Mouse (Mus musculus): ENCODE measurements around the gene Slc22a8. TPM values are rescaled to one million over a fixed set of nuclear protein-coding genes. Genes with fewer than 3 reads are reported as not detected.

Slc22a8 gene
- polyA plus RNA-seq, 1 experiment: 0.38 TPM

- Histone ChIP-seq H3K4me1 (replicated peaks; ENCODE audit: control insufficient read depth, insufficient read depth, low read length) (peaks cover 2% of the 10 kb centered on the region; the same call in 1 of the 2 replicates), H3K4me3 (ENCODE audit: control insufficient read depth, insufficient read depth, low read length) (no peak overlapping the region), H3K27ac (ENCODE audit: control insufficient read depth, insufficient read depth, low read length) (no peak overlapping the region), H3K27me3 (ENCODE audit: control insufficient read depth, insufficient read depth, low read length) (no peaks in the 10 kb centered on the region), H3K36me3 (ENCODE audit: control insufficient read depth, insufficient read depth, low read length) (no peaks in the 10 kb centered on the region)
- no peak for DNase-seq
- no peak for TF ChIP-seq POLR2A (IDR thresholded peaks at IDR 0.05; ENCODE audit: control insufficient read depth, extremely low read depth, insufficient read depth, low read length, poor library complexity)
- no peak for TF ChIP-seq CTCF (IDR thresholded peaks at IDR 0.05; ENCODE audit: borderline replicate concordance, control insufficient read depth, extremely low read depth, insufficient read depth, low read length, poor library complexity)
Observed at GRCm38 (mm10) chr19:8655833-8656232, 64.8 kb downstream of the Slc22a8 start.

GRCm38 (mm10) chr19:8656341-8656740, 65.3 kb downstream of the Slc22a8 start:
- 82% methylated on average over 4 of the region's 4 CpGs for WGBS
- Histone ChIP-seq H3K27ac (ENCODE audit: control insufficient read depth, insufficient read depth, low read length) (no peak overlapping the region), H3K36me3 (ENCODE audit: control insufficient read depth, insufficient read depth, low read length) (no peaks in the 10 kb centered on the region), H3K4me3 (ENCODE audit: control insufficient read depth, insufficient read depth, low read length) (no peak overlapping the region), H3K4me1 (replicated peaks; ENCODE audit: control insufficient read depth, insufficient read depth, low read length) (peaks cover 2% of the 10 kb centered on the region; the same call in 1 of the 2 replicates), H3K27me3 (ENCODE audit: control insufficient read depth, insufficient read depth, low read length) (no peaks in the 10 kb centered on the region)
- TF ChIP-seq POLR2A (IDR thresholded peaks at IDR 0.05; ENCODE audit: control insufficient read depth, extremely low read depth, insufficient read depth, low read length, poor library complexity): no peak
- TF ChIP-seq CTCF (IDR thresholded peaks at IDR 0.05; ENCODE audit: borderline replicate concordance, control insufficient read depth, extremely low read depth, insufficient read depth, low read length, poor library complexity): no peak
- DNase-seq: no peak

Other genes with a start within 250 kb of the Slc22a8 start
- gene Slc22a30, start 186.1 kb upstream of the Slc22a8 start, polyA plus RNA-seq (2012; rRNA removed): 0.23 TPM in 1 of 2 replicates, not detected in the other
- gene Slc22a6, start 26.8 kb downstream of the Slc22a8 start, polyA plus RNA-seq (2012; rRNA removed): 0.16 TPM in 1 of 2 replicates, not detected in the other
- 0.01 and 0.05 TPM in 2 replicates for gene Chrm1, start 72.5 kb downstream of the Slc22a8 start, polyA plus RNA-seq (2012; rRNA removed)
- gene Slc3a2, start 132.1 kb downstream of the Slc22a8 start, polyA plus RNA-seq (2012; rRNA removed): 154 and 165 TPM in 2 replicates
- 49.2 and 54.7 TPM in 2 replicates for gene Wdr74, start 144.6 kb downstream of the Slc22a8 start, polyA plus RNA-seq (2012; rRNA removed)
- not detected in 2 replicates for gene 1700092M07Rik, start 149.5 kb downstream of the Slc22a8 start, polyA plus RNA-seq (2012; rRNA removed)
- gene Stx5a, start 150.2 kb downstream of the Slc22a8 start, polyA plus RNA-seq (2012; rRNA removed): 128 and 137 TPM in 2 replicates
- gene Nxf1, start 165.8 kb downstream of the Slc22a8 start, polyA plus RNA-seq (2012; rRNA removed): 170 and 191 TPM in 2 replicates
- 277 and 363 TPM in 2 replicates for gene Tmem223, start 179.7 kb downstream of the Slc22a8 start, polyA plus RNA-seq (2012; rRNA removed)
- gene Tmem179b, start 183.2 kb downstream of the Slc22a8 start, polyA plus RNA-seq (2012; rRNA removed): 168 and 197 TPM in 2 replicates
- gene Taf6l, start 195.2 kb downstream of the Slc22a8 start, polyA plus RNA-seq (2012; rRNA removed): 24.9 and 28.7 TPM in 2 replicates
- 77.0 and 77.1 TPM in 2 replicates for gene Polr2g, start 207.3 kb downstream of the Slc22a8 start, polyA plus RNA-seq (2012; rRNA removed)
- 3.0 and 3.2 TPM in 2 replicates for gene Zbtb3, start 211.3 kb downstream of the Slc22a8 start, polyA plus RNA-seq (2012; rRNA removed)
- 36.1 and 37.5 TPM in 2 replicates for gene Ttc9c, start 228.1 kb downstream of the Slc22a8 start, polyA plus RNA-seq (2012; rRNA removed)
- gene Hnrnpul2, start 228.8 kb downstream of the Slc22a8 start, polyA plus RNA-seq (2012; rRNA removed): 29.3 and 34.3 TPM in 2 replicates
- gene AC129217.1, start 238.5 kb downstream of the Slc22a8 start, polyA plus RNA-seq (2012; rRNA removed): 1.5 and 1.6 TPM in 2 replicates
- gene Bscl2, start 246.2 kb downstream of the Slc22a8 start, polyA plus RNA-seq (2012; rRNA removed): 136 and 153 TPM in 2 replicates
- 0.15 TPM in 1 of 2 replicates, not detected in the other for gene Gng3, start 247.9 kb downstream of the Slc22a8 start, polyA plus RNA-seq (2012; rRNA removed)